Mouse (Mus musculus): Measurements from ENCODE around the gene Cnot2. TPM values are rescaled to one million over a fixed set of nuclear protein-coding genes. Genes with fewer than 3 reads are reported as not detected.

Gene Cnot2
- polyA plus RNA-seq, 1 experiment from 2014 or later = 125 TPM

GRCm38 (mm10) chr10:116473759-116474549, 107.4 kb downstream of the Cnot2 start, which contains the start of gene Kcnmb4:
Kcnmb4 (minus strand) TSS chr10:116473878.
- peak within 1 kb of the TSS; percentile 82 for H3K9ac ChIP-seq
- H3K36me3 ChIP-seq = no peaks in the 10 kb centered on the region
- H3K4me1 ChIP-seq = peaks cover 23% of the 10 kb centered on the region
- H3K4me3 ChIP-seq = peak within 1 kb of the TSS; percentile 75
- H3K9me3 ChIP-seq = 0 out of 2 replicates have a peak, but pooled peaks cover 2% of the 10 kb centered on the region
- ATAC-seq (ENCODE audit: insufficient number of reproducible peaks, insufficient read depth, low FRiP score, low TSS enrichment, low read depth) = peak; percentile 79
- peak within 1 kb of the TSS; percentile 83 for H3K27ac ChIP-seq
- under 1% methylated on average over 68 of the region's 92 CpGs for WGBS
- peak within 1 kb of the TSS; percentile 90 for H3K4me2 ChIP-seq
- no peaks in the 10 kb centered on the region for H3K27me3 ChIP-seq

- H3K9ac ChIP-seq = peak overlapping the region; percentile 82
- peak overlapping the region; percentile 90 for H3K4me2 ChIP-seq
- ATAC-seq (ENCODE audit: insufficient number of reproducible peaks, insufficient read depth, low FRiP score, low TSS enrichment, low read depth) = peak; percentile 44
- peak overlapping the region; percentile 83 for H3K27ac ChIP-seq
- WGBS = under 1% methylated on average over 39 of the region's 78 CpGs
- peaks cover 23% of the 10 kb centered on the region for H3K4me1 ChIP-seq
- peak overlapping the region; percentile 75 for H3K4me3 ChIP-seq
- 0 out of 2 replicates have a peak, but pooled peaks cover 2% of the 10 kb centered on the region for H3K9me3 ChIP-seq
- H3K27me3 ChIP-seq = no peaks in the 10 kb centered on the region
- no peaks in the 10 kb centered on the region for H3K36me3 ChIP-seq
These were observed 108.1 kb downstream of the Cnot2 start for GRCm38 (mm10) chr10:116473071-116473758.

DNA sequence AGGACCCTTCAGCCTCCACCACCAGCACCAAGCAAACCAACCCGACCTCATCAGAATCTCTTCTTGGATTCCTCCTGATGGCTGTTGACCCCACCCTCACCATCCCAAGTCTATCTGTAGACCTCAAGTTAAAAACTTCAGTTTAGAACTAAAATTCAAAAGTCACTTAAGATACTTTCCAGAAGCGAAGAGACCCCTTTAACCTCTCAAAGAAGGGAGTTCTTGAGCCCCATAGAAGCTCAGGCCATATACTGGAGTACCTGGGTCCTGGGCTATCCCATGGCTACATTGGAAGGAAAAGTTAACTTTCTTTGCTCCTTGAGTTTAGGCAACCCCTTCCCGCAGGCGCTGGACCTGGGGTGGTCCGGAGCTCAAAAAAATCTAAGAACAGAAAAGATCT, 108.7 kb downstream of the Cnot2 start:
- Histone ChIP-seq H3K4me1 (peaks cover 23% of the 10 kb centered on the region), H3K36me3 (no peaks in the 10 kb centered on the region), H3K9ac (peak overlapping the region; percentile 82), H3K4me2 (peak overlapping the region; percentile 90), H3K27me3 (no peaks in the 10 kb centered on the region), H3K9me3 (0 out of 2 replicates have a peak, but pooled peaks cover 2% of the 10 kb centered on the region), H3K27ac (peak overlapping the region; percentile 83; the same call in 1 of the 2 replicates), H3K4me3 (peak overlapping the region; percentile 75)
- ATAC-seq (ENCODE audit: insufficient number of reproducible peaks, insufficient read depth, low FRiP score, low TSS enrichment, low read depth) = no peak
- 12% methylated on average over 5 of the region's 5 CpGs for WGBS

- WGBS = 85% methylated on average over 11 of the region's 11 CpGs
- Histone ChIP-seq H3K4me3 (no peak overlapping the region), H3K9ac (no peak overlapping the region), H3K36me3 (no peaks in the 10 kb centered on the region), H3K9me3 (no peaks in the 10 kb centered on the region), H3K27ac (no peak overlapping the region), H3K4me2 (no peak overlapping the region), H3K27me3 (no peaks in the 10 kb centered on the region), H3K4me1 (peaks cover 23% of the 10 kb centered on the region)
- ATAC-seq (ENCODE audit: insufficient number of reproducible peaks, insufficient read depth, low FRiP score, low TSS enrichment, low read depth) = no peak
These were observed 110.9 kb downstream of the Cnot2 start for GRCm38 (mm10) chr10:116470306-116470925.

DNA sequence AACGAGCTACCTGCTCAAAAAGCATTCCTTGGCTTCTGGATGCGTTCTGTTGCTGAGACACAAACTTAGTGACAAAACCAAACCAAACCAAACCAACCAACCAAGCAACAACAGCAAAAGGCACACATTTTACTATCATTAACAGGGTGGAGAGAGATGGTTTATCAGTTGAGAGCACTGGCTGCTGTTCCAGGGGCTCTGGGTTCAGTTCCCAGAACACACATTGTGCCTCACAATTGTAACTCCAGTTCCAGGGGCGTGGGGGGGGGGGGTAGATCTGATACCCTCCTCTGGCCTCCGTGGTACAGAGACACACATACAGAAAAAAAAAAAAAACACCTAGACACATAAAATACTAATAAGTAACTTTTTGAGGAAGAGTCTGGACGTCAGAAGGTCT, 113.2 kb downstream of the Cnot2 start:
- no peaks in the 10 kb centered on the region for H3K9me3 ChIP-seq
- H3K4me1 ChIP-seq = peaks cover 15% of the 10 kb centered on the region
- no peaks in the 10 kb centered on the region for H3K27me3 ChIP-seq
- peaks cover 2% of the 10 kb centered on the region; the same call in 1 of the 2 replicates for H3K36me3 ChIP-seq
- no peak overlapping the region for H3K27ac ChIP-seq
- WGBS = 89% methylated on average over 5 of the region's 5 CpGs
- no peak for ATAC-seq (ENCODE audit: insufficient number of reproducible peaks, insufficient read depth, low FRiP score, low TSS enrichment, low read depth)
- H3K9ac ChIP-seq = no peak overlapping the region
- no peak overlapping the region for H3K4me3 ChIP-seq
- no peak overlapping the region for H3K4me2 ChIP-seq

DNA sequence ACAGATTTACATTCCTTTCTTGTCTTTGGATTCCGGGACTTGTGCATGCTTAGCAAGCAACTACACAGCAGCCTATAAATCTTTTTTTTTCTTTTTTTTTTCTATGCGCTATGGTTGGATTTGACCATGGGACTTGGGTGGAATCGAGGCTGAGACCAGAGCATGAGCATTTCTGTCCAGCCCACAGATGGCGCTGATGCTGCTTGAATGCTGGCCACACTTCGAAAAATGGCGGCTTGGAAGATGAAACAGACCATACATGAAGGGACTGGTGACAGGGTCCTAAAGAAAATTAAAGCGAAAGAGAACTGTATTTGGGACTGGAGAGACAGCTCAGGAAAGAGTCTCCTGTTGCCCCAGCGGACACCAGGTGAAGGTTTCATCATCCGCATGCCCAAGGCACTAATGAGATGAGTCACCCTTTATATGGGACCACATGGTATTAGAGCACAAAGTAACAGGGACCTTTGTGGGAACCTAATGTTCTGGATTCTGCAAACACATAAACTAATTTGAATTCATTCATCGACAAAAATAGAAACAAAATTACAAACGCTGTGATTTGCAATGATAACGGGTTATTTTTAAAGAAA, 117.5 kb downstream of the Cnot2 start:
- peaks cover 10% of the 10 kb centered on the region for H3K36me3 ChIP-seq
- no peak overlapping the region for H3K4me3 ChIP-seq
- H3K9ac ChIP-seq = no peak overlapping the region
- WGBS = 93% methylated on average over 12 of the region's 12 CpGs
- no peak overlapping the region for H3K4me2 ChIP-seq
- H3K27ac ChIP-seq = no peak overlapping the region
- H3K27me3 ChIP-seq = no peaks in the 10 kb centered on the region
- H3K9me3 ChIP-seq = no peaks in the 10 kb centered on the region
- no peaks in the 10 kb centered on the region for H3K4me1 ChIP-seq
- no peak for ATAC-seq (ENCODE audit: insufficient number of reproducible peaks, insufficient read depth, low FRiP score, low TSS enrichment, low read depth)

- Histone ChIP-seq H3K36me3 (peaks cover 17% of the 10 kb centered on the region), H3K4me3 (no peak overlapping the region), H3K9me3 (no peaks in the 10 kb centered on the region), H3K9ac (no peak overlapping the region), H3K27ac (no peak overlapping the region), H3K27me3 (no peaks in the 10 kb centered on the region), H3K4me2 (no peak overlapping the region), H3K4me1 (no peaks in the 10 kb centered on the region)
- 88% methylated on average over 9 of the region's 9 CpGs for WGBS
- no peak for ATAC-seq (ENCODE audit: insufficient number of reproducible peaks, insufficient read depth, low FRiP score, low TSS enrichment, low read depth)
These were observed 119.9 kb downstream of the Cnot2 start for GRCm38 (mm10) chr10:116461443-116461842.

DNA sequence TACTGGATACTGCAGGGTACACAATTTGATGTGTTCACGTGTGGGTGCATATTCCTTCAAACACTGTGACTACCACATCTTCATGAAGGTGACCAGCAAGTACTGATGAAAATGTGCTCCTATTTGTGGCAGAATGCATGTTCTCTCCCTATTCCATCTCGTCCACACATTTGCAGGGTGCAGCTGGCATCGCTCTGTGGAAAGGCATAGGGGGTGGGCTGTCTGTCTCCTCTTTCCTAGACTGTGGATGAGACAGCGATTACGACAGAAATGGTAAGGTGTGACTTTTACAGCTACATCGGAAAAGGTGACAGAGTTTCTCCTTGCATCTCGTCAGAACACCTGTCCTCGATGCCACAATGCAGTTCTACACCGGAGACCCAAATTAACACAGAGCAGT, 122.5 kb downstream of the Cnot2 start:
- Histone ChIP-seq H3K4me3 (no peak overlapping the region), H3K4me1 (no peaks in the 10 kb centered on the region), H3K27ac (no peak overlapping the region), H3K9me3 (no peaks in the 10 kb centered on the region), H3K27me3 (no peaks in the 10 kb centered on the region), H3K4me2 (no peak overlapping the region), H3K36me3 (peaks cover 23% of the 10 kb centered on the region), H3K9ac (no peak overlapping the region)
- WGBS = 95% methylated on average over 9 of the region's 9 CpGs
- ATAC-seq (ENCODE audit: insufficient number of reproducible peaks, insufficient read depth, low FRiP score, low TSS enrichment, low read depth) = no peak

GRCm38 (mm10) chr10:116452771-116453170, 128.5 kb downstream of the Cnot2 start:
- peaks cover 1% of the 10 kb centered on the region; the same call in 1 of the 2 replicates for H3K4me1 ChIP-seq
- WGBS = 95% methylated on average over 7 of the region's 7 CpGs
- no peak overlapping the region for H3K4me3 ChIP-seq
- peaks cover 15% of the 10 kb centered on the region for H3K36me3 ChIP-seq
- no peaks in the 10 kb centered on the region for H3K27me3 ChIP-seq
- H3K9me3 ChIP-seq = peaks cover 6% of the 10 kb centered on the region
- no peak overlapping the region for H3K9ac ChIP-seq
- no peak overlapping the region for H3K4me2 ChIP-seq
- no peak for ATAC-seq (ENCODE audit: insufficient number of reproducible peaks, insufficient read depth, low FRiP score, low TSS enrichment, low read depth)
- H3K27ac ChIP-seq = no peak overlapping the region

- Histone ChIP-seq H3K4me3 (no peak overlapping the region), H3K36me3 (peaks cover 7% of the 10 kb centered on the region; the same call in 1 of the 2 replicates), H3K9ac (no peak overlapping the region), H3K4me1 (peaks cover 11% of the 10 kb centered on the region; the same call in 1 of the 2 replicates), H3K27me3 (no peaks in the 10 kb centered on the region), H3K27ac (no peak overlapping the region), H3K9me3 (peaks cover 6% of the 10 kb centered on the region), H3K4me2 (no peak overlapping the region)
- WGBS = 69% methylated on average over 9 of the region's 9 CpGs
- ATAC-seq (ENCODE audit: insufficient number of reproducible peaks, insufficient read depth, low FRiP score, low TSS enrichment, low read depth) = no peak
These were observed 130.7 kb downstream of the Cnot2 start for GRCm38 (mm10) chr10:116450621-116451020.

- Histone ChIP-seq H3K9me3 (peaks cover 6% of the 10 kb centered on the region), H3K4me1 (peaks cover 11% of the 10 kb centered on the region; the same call in 1 of the 2 replicates), H3K27me3 (no peaks in the 10 kb centered on the region), H3K4me2 (no peak overlapping the region), H3K4me3 (no peak overlapping the region), H3K27ac (no peak overlapping the region), H3K9ac (no peak overlapping the region), H3K36me3 (peaks cover 19% of the 10 kb centered on the region)
- WGBS = 92% methylated on average over 12 of the region's 12 CpGs
- ATAC-seq (ENCODE audit: insufficient number of reproducible peaks, insufficient read depth, low FRiP score, low TSS enrichment, low read depth) = no peak
These were observed 133.1 kb downstream of the Cnot2 start for GRCm38 (mm10) chr10:116448166-116448565.
